Mouse (Mus musculus) kidney, postnatal 36 days (tissue): ENCODE measurements at regions not wholly inside any gene's neighbourhood (a gene's known extent, or its start where the extent isn't known, plus 50 kb on each side); places are given as distances from the start of the nearest gene placed in this dataset.

ENCODE experiments used
- DNase-seq, 2 experiments: peaks; one replicate each; pipeline ENCODE4 v3.0.0; 2021 to 2022; ENCODE audit warnings: mixed read lengths in 2 of 2

- DNase-seq = no peak
Measured at GRCm38 (mm10) chr9:100097028-100097427, 221.1 kb upstream of the Sox14 start.

GRCm38 (mm10) chr9:100095559-100095959 lies 219.6 kb upstream of the Sox14 start:
- no peak for DNase-seq

- no peak for DNase-seq
Measured at GRCm38 (mm10) chr9:100094956-100095558, 219.1 kb upstream of the Sox14 start.

- DNase-seq = peak; percentile 58 to 61
Measured at GRCm38 (mm10) chr9:100071141-100071540, 195.2 kb upstream of the Sox14 start.

GRCm38 (mm10) chr9:100058541-100058940 lies 182.6 kb upstream of the Sox14 start:
- DNase-seq = peak; percentile 2 to 26

GRCm38 (mm10) chr9:100046213-100046807 lies 170.3 kb upstream of the Sox14 start:
- no peak for DNase-seq

- DNase-seq = no peak
Measured at GRCm38 (mm10) chr9:100045636-100046035, 169.7 kb upstream of the Sox14 start.

GRCm38 (mm10) chr9:100041776-100042175 lies 165.8 kb upstream of the Sox14 start:
- no peak for DNase-seq

- peak in 1 of 2 experiments; percentile 41 for DNase-seq
Measured at GRCm38 (mm10) chr9:100023641-100024040, 147.7 kb upstream of the Sox14 start.

- no peak for DNase-seq
Measured at GRCm38 (mm10) chr9:100022035-100022434, 146.1 kb upstream of the Sox14 start.

- no peak for DNase-seq
Measured at GRCm38 (mm10) chr9:99995204-99995603, 119.2 kb upstream of the Sox14 start.

GRCm38 (mm10) chr9:99994285-99995144 lies 118.5 kb upstream of the Sox14 start:
- peak in 1 of 2 experiments; percentile 12 for DNase-seq

- DNase-seq = no peak
Measured at GRCm38 (mm10) chr9:99987376-99987775, 111.4 kb upstream of the Sox14 start.

GRCm38 (mm10) chr9:99980734-99981133 lies 104.8 kb upstream of the Sox14 start:
- DNase-seq = no peak

GRCm38 (mm10) chr9:99961561-99961960 lies 85.6 kb upstream of the Sox14 start:
- DNase-seq = no peak

GRCm38 (mm10) chr9:99954720-99955119 lies 78.8 kb upstream of the Sox14 start:
- DNase-seq = no peak

- no peak for DNase-seq
Measured at GRCm38 (mm10) chr9:99954038-99954618, 78.2 kb upstream of the Sox14 start.
